Mouse (Mus musculus) regulatory T cell (primary cell): Measurements from ENCODE around the gene Gm10722.
"Not testable (repeated sequence)": the region's sequence is repeated elsewhere in the genome, so short reads cannot be mapped to it uniquely, and the experiment has no call there.

ENCODE experiments used
- in situ Hi-C: fragments of 300-600 bp; cut with MboI, MseI; formaldehyde crosslinking; loops from one replicate; pipeline ENCODE4 v1.15.1; 2025; ENCODE audit warnings: high pct_unique_total_duplicates

The Gm10722 gene

DNA sequence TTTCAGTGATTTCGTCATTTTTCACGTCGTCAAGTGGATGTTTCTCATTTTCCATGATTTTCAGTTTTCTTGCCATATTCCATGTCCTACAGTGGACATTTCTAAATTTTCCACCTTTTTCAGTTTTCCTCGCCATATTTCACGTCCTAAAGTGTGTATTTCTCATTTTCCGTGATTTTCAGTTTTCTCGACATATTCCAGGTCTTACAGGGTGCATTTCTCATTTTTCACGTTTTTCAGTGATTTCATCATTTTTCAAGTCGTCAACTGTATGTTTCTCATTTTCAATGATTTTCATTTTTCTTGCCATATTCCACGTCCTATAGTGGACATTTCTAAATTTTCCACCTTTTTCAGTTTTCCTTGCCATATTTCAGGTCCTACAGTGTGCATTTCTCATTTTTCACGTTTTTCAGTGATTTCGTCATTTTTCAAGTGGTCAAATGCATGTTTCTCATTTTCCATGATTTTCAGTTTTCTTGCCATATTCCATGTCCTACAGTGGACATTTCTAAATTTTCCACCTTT, at the start of gene Gm10722:
Gm10722 (plus strand) TSS at position 478 of the 528 bp plus-strand sequence.
- in situ Hi-C loops, result not testable (repeated sequence)

DNA sequence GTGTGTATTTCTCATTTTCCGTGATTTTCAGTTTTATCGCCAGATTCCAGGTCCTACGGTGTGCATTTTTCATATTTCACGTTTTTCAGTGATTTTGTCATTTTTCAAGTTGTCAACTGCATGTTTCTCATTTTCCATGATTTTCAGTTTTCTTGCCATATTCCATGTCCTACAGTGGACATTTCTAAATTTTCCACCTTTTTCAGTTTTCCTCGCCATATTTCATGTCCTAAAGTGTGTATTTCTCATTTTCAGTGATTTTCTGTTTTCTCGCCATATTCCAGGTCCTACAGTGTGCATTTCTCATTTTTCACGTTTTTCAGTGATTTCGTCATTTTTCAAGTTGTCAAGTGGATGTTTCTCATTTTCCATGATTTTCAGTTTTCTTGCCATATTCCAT, 284 bp downstream of the Gm10722 start:
- in situ Hi-C loops, result not testable (repeated sequence)

DNA sequence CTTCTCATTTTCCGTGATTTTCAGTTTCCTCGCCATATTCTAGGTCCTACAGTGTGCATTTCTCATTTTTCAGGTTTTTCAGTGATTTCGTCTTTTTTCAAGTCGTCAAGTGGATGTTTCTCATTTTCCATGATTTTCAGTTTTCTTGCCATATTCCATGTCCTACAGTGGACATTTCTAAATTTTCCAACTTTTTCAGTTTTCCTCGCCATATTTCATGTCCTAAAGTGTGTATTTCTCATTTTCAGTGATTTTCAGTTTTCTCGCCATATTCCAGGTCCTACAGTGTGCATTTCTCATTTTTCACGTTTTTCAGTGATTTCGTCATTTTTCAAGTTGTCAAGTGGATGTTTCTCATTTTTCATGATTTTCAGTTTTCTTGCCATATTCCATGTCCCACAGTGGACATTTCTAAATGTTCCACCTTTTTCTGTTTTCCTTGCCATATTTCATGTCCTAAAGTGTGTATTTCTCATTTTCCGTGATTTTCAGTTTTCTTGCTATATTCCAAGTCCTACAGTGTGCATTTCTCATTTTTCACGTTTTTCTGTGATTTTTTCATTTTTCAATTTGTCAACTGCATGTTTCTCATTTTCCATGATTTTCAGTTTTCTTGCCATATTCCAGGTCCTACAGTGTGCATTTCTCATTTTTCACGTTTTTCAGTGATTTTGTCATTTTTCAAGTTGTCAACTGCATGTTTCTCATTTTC, 1.4 kb downstream of the Gm10722 start:
- in situ Hi-C loops, result not testable (repeated sequence)

DNA sequence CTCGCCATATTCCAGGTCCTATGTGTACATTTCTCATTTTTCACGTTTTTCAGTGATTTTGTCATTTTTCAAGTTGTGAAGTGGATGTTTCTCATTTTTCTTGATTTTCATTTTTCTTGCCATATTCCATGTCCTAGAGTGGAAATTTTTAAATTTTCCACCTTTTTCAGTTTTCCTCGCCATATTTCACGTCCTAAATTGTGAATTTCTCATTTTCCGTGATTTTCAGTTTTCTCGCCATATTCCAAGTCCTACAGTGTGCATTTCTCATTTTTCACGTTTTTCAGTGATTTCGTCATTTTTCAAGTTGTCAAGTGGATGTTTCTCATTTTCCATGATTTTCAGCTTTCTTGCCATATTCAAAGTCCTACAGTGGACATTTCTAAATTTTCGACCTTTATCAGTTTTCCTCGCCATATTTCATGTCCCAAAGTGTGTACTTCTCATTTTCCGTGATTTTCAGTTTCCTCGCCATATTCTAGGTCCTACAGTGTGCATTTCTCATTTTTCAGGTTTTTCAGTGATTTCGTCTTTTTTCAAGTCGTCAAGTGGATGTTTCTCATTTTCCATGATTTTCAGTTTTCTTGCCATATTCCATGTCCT, 2.2 kb downstream of the Gm10722 start, which contains the start of gene Gm11168:
Gm11168 (plus strand) TSS at position 553 of the 603 bp plus-strand sequence.
- in situ Hi-C loops, result not testable (repeated sequence)

DNA sequence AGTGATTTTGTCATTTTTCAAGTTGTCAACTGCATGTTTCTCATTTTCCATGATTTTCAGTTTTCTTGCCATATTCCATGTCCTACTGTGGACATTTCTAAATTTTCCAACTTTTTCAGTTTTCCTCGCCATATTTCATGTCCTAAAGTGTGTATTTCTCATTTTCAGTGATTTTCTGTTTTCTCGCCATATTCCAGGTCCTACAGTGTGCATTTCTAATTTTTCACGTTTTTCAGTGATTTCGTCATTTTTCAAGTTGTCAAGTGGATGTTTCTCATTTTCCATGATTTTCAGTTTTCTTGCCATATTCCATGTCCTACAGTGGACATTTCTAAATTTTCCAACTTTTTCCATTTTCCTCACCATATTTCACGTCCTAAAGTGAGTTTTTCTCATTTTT, 5.5 kb downstream of the Gm10722 start:
- in situ Hi-C loops, result not testable (repeated sequence)

DNA sequence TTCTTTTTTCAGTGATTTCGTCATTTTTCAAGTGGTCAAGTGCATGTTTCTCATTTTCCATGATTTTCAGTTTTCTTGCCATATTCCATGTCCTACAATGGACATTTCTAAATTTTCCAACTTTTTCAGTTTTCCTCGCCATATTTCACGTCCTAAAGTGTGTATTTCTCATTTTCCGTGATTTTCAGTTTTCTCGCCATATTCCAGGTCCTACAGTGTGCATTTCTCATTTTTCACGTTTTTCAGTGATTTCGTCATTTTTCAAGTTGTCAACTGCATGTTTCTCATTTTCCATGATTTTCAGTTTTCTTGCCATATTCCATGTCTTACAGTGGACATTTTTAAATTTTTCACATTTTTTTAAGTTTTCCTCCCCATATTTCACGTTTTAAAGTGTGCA, 5.9 kb downstream of the Gm10722 start:
- in situ Hi-C loops, result not testable (repeated sequence)

DNA sequence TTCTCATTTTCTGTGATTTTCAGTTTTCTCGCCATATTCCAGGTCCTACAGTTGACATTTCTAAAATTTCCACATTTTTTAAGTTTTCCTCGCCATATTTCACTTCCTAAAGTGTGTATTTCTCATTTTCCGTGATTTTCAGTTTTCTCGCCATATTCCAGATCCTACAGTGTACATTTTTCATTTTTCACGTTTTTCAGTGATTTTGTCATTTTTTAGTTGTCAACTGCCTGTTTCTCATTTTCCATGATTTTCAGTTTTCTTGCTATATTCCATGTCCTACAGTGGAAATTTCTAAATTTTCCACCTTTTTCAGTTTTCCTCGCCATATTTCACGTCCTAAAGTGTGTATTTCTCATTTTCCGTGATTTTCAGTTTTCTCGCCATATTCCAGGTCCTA, 6.5 kb downstream of the Gm10722 start:
- in situ Hi-C loops, result not testable (repeated sequence)

DNA sequence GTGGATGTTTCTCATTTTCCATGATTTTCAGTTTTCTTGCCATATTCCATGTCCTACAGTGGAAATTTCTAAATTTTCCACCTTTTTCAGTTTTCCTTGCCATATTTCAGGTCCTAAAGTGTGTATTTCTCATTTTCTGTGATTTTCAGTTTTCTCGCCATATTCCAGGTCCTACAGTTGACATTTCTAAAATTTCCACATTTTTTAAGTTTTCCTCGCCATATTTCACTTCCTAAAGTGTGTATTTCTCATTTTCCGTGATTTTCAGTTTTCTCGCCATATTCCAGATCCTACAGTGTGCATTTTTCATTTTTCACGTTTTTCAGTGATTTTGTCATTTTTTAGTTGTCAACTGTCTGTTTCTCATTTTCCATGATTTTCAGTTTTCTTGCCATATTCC, 8.6 kb downstream of the Gm10722 start:
- in situ Hi-C loops, result not testable (repeated sequence)

DNA sequence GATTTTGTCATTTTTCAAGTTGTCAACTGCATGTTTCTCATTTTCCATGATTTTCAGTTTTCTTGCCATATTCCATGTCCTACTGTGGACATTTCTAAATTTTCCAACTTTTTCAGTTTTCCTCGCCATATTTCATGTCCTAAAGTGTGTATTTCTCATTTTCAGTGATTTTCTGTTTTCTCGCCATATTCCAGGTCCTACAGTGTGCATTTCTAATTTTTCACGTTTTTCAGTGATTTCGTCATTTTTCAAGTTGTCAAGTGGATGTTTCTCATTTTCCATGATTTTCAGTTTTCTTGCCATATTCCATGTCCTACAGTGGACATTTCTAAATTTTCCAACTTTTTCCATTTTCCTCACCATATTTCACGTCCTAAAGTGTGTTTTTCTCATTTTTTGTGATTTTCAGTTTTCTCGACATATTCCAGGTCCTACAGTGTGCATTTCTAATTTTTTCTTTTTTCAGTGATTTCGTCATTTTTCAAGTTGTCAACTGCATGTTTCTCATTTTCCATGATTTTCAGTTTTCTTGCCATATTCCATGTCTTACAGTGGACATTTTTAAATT, 11.4 kb downstream of the Gm10722 start:
- in situ Hi-C loops, result not testable (repeated sequence)

DNA sequence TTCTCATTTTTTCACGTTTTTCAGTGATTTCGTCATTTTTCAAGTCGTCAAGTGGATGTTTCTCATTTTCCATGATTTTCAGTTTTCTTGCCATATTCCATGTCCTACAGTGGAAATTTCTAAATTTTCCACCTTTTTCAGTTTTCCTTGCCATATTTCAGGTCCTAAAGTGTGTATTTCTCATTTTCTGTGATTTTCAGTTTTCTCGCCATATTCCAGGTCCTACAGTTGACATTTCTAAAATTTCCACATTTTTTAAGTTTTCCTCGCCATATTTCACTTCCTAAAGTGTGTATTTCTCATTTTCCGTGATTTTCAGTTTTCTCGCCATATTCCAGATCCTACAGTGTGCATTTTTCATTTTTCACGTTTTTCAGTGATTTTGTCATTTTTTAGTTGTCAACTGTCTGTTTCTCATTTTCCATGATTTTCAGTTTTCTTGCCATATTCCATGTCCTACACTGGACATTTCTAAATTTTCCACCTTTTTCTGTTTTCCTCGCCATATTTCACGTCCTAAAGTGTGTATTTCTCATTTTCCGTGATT, 12.1 kb downstream of the Gm10722 start, which contains the start of gene Gm10721:
Gm10721 (plus strand) TSS at position 408 of the 547 bp plus-strand sequence.
- in situ Hi-C loops, result not testable (repeated sequence)

DNA sequence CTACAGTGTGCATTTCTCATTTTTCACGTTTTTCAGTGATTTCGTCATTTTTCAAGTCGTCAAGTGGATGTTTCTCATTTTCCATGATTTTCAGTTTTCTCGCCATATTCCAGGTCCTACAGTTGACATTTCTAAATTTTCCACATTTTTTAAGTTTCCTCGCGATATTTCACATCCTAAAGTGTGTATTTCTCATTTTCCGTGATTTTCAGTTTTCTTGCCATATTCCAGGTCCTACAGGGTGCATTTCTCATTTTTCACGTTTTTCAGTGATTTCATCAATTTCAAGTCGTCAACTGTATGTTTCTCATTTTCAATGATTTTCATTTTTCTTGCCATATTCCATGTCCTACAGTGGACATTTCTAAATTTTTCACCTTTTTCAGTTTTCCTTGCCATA, 14.6 kb downstream of the Gm10722 start, which contains the start of gene Gm10720:
Gm10720 (plus strand) TSS at position 301 of the 400 bp plus-strand sequence.
- in situ Hi-C loops, result not testable (repeated sequence)

DNA sequence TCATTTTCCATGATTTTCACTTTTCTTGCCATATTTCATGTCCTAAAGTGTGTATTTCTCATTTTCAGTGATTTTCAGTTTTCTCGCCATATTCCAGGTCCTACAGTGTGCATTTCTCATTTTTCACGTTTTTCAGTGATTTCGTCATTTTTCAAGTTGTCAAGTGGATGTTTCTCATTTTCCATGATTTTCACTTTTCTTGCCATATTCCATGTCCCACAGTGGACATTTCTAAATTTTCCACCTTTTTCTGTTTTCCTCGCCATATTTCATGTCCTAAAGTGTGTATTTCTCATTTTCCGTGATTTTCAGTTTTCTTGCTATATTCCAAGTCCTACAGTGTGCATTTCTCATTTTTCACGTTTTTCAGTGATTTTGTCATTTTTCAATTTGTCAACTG, 15.2 kb downstream of the Gm10722 start:
- in situ Hi-C loops, result not testable (repeated sequence)

DNA sequence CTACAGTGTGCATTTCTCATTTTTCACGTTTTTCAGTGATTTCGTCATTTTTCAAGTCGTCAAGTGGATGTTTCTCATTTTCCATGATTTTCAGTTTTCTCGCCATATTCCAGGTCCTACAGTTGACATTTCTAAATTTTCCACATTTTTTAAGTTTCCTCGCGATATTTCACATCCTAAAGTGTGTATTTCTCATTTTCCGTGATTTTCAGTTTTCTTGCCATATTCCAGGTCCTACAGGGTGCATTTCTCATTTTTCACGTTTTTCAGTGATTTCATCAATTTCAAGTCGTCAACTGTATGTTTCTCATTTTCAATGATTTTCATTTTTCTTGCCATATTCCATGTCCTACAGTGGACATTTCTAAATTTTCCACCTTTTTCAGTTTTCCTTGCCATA, 16.4 kb downstream of the Gm10722 start, which contains the start of gene Gm10719:
Gm10719 (plus strand) TSS at position 301 of the 400 bp plus-strand sequence.
- in situ Hi-C loops, result not testable (repeated sequence)

DNA sequence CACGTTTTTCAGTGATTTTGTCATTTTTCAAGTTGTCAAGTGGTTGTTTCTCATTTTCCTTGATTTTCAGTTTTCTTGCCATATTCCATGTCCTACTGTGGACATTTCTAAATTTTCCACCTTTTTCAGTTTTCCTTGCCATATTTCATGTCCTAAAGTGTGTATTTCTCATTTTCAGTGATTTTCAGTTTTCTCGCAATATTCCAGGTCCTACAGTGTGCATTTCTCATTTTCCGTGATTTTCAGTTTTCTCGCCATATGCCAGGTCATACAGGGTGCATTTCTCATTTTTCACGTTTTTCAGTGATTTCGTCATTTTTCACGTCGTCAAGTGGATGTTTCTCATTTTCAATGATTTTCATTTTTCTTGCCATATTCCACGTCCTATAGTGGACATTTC, 18.2 kb downstream of the Gm10722 start:
- in situ Hi-C loops, result not testable (repeated sequence)

DNA sequence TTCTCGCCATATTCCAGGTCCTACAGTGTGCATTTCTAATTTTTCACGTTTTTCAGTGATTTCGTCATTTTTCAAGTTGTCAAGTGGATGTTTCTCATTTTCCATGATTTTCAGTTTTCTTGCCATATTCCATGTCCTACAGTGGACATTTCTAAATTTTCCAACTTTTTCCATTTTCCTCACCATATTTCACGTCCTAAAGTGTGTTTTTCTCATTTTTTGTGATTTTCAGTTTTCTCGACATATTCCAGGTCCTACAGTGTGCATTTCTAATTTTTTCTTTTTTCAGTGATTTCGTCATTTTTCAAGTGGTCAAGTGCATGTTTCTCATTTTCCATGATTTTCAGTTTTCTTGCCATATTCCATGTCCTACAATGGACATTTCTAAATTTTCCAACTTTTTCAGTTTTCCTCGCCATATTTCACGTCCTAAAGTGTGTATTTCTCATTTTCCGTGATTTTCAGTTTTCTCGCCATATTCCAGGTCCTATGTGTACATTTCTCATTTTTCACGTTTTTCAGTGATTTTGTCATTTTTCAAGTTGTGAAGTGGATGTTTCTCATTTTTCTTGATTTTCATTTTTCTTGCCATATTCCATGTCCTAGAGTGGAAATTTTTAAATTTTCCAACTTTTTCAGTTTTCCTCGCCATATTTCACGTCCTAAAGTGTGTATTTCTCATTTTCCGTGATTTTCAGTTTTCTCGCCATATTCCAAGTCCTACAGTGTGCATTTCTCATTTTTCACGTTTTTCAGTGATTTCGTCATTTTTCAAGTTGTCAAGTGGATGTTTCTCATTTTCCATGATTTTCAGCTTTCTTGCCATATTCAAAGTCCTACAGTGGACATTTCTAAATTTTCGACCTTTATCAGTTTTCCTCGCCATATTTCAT, 19.4 kb downstream of the Gm10722 start:
- in situ Hi-C loops, result not testable (repeated sequence)

DNA sequence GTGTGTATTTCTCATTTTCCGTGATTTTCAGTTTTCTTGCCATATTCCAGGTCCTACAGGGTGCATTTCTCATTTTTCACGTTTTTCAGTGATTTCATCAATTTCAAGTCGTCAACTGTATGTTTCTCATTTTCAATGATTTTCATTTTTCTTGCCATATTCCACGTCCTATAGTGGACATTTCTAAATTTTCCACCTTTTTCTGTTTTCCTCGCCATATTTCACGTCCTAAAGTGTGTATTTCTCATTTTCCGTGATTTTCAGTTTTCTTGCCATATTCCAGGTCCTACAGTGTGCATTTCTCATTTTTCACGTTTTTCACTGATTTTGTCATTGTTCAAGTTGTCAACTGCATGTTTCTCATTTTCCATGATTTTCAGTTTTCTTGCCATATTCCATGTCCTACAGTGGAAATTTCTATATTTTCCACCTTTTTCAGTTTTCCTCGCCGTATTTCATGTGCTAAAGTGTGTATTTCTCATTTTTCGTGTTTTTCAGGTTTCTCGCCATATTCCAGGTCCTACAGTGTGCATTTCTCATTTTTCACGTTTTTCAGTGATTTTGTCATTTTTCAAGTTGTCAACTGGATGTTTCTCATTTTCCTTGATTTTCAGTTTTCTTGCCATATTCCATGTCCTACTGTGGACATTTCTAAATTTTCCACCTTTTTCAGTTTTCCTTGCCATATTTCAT, 21.7 kb downstream of the Gm10722 start:
- in situ Hi-C loops, result not testable (repeated sequence)

DNA sequence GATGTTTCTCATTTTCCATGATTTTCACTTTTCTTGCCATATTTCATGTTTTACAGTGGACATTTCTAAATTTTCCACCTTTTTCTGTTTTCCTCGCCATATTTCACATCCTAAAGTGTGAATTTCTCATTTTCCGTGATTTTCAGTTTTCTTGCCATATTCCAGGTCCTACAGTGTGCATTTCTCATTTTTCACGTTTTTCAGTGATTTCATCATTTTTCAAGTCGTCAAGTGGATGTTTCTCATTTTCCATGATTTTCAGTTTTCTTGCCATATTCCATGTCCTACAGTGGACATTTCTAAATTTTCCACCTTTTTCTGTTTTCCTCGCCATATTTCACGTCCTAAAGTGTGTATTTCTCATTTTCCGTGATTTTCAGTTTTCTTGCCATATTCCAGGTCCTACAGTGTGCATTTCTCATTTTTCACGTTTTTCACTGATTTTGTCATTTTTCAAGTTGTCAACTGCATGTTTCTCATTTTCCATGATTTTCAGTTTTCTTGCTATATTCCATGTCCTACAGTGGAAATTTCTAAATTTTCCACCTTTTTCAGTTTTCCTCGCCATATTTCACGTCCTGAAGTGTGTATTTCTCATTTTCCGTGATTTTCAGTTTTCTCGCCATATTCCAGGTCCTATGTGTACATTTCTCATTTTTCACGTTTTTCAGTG, 22.7 kb downstream of the Gm10722 start, which contains the start of gene Gm10718:
Gm10718 (plus strand) TSS at position 236 of the 673 bp plus-strand sequence.
- in situ Hi-C loops, result not testable (repeated sequence)

DNA sequence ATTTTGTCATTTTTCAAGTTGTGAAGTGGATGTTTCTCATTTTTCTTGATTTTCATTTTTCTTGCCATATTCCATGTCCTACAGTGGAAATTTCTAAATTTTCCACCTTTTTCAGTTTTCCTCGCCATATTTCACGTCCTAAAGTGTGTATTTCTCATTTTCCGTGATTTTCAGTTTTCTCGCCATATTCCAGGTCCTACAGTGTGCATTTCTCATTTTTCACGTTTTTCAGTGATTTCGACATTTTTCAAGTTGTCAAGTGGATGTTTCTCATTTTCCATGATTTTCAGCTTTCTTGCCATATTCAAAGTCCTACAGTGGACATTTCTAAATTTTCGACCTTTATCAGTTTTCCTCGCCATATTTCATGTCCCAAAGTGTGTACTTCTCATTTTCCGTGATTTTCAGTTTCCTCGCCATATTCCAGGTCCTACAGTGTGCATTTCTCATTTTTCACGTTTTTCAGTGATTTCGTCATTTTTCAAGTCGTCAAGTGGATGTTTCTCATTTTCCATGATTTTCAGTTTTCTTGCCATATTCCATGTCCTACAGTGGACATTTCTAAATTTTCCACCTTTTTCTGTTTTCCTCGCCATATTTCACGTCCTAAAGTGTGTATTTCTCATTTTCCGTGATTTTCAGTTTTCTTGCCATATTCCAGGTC, 23.4 kb downstream of the Gm10722 start:
- in situ Hi-C loops, result not testable (repeated sequence)

DNA sequence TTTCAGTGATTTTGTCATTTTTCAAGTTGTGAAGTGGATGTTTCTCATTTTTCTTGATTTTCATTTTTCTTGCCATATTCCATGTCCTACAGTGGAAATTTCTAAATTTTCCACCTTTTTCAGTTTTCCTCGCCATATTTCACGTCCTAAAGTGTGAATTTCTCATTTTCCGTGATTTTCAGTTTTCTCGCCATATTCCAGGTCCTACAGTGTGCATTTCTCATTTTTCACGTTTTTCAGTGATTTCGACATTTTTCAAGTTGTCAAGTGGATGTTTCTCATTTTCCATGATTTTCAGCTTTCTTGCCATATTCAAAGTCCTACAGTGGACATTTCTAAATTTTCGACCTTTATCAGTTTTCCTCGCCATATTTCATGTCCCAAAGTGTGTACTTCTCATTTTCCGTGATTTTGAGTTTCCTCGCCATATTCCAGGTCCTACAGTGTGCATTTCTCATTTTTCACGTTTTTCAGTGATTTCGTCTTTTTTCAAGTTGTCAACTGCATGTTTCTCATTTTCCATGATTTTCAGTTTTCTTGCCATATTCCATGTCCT, 24.3 kb downstream of the Gm10722 start, which contains the start of gene Gm10717:
Gm10717 (plus strand) TSS at position 506 of the 556 bp plus-strand sequence.
- in situ Hi-C loops, result loop anchor here (5.0 kb wide), 1 partner anchor 87 kb away; no protein-coding TSS in a partner anchor
